Mouse (Mus musculus) kidney, adult 9 months (tissue): ENCODE results near the gene Gm14190.
"Not testable (repeated sequence)": the region's sequence is repeated elsewhere in the genome, so short reads cannot be mapped to it uniquely, and the experiment has no call there.

Source experiments
- DNase-seq: peaks from one replicate; pipeline ENCODE4 v3.0.0; 2022

Gene Gm14190

DNA sequence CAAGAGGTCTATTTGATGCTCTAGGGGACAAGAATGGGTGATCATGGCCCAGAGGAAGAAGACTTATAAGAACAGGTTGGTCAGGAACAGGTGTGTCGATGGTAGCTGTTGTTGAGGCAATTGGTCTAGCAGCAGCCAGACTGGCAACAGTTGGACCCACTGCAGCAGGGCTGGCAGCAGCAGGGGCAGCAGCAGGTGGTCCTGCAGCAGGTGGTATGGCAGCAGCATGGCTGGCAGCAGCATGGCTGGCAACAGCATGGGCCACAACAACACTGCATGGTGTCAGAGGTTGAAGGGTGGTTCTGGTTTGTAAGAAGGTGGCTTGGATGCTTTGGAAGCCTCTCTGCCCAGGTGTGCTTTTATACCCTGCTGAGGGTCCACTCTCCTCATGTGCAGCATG is at the start of gene Gm14190:
Gm14190 (minus strand) TSS at position 278 of the 400 bp plus-strand sequence.
- no peak for DNase-seq

DNA sequence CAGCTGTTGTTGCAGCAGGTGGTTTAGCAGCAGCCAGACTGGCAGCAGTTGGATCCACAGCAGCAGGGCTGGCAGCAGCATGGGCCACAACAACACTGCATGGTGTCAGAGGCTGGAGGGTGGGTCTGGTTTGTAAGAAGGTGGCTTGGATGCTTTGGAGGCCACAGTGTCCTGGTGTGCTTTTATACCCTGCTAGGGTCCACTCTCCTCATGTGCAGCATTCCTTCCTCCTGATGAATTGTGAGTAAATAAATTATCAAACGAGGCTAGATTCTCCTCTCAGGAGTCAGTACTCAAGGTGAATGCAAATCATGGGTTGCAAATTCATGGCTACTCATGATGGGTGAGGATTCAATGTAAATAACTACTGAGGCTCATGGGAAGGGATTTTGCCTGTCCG is 43.6 kb upstream of the Gm14190 start, which contains the start of gene Gm14180:
Gm14180 (minus strand) TSS at position 101 of the 400 bp plus-strand sequence.
- DNase-seq: no peak

DNA sequence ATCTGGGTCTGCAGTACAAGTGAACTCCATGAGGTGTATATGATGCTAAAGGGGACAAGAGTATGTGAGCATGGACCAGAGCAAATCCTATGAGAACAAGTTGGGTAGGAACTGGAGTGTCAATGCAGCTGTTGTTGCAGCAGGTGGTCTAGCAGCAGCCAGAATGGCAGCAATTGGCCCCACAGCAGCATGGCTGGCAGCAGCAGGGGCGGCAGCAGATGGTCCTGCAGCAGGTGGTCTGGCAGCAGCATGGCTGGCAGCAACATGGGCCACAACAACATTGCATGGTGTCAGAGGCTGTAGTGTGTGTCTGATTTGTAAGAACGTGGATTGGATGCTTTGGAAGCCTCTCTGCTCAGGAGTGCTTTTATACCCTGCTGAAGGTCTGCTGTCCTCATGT is 33.5 kb upstream of the Gm14190 start:
- DNase-seq: no peak

DNA sequence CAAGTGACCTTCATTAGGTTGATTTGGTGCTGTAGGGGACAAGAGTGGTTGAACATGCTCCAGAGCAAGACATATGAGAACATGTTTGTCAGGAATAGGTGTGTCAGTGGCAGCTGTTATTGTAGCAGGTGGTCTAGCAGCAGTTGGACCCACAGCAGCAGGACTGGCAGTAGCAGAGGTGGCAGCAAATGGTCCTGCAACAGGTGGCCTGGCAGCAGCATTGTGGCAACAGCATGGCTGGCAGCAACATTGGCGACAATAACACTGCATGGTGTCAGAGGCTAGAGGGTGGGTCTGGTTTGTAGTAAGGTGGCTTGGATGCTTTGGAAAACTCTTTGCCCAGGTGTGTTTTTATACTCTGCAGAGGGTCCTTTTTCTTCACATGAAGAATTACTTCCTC is 28.2 kb upstream of the Gm14190 start:
- no peak for DNase-seq

DNA sequence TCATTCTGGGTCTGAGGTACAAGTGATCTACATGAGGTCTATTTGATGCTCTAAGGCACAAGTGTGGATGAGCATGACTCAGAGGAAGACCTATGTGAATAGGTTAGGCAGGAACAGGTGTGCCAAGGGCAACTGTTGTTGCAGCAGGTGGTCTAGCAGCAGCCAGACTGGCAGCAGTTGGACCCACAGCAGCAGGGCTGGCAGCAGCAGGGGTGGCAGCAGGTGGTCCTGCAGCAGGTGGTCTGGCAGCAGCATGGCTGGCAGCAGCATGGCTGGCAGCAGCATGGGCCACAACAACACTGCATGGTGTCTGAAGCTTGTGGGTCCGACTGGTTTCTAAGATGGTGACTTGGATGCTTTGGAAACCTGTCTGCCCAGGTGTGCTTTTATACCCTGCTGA is 5.3 kb downstream of the Gm14190 start:
- DNase-seq: not testable (repeated sequence)

DNA sequence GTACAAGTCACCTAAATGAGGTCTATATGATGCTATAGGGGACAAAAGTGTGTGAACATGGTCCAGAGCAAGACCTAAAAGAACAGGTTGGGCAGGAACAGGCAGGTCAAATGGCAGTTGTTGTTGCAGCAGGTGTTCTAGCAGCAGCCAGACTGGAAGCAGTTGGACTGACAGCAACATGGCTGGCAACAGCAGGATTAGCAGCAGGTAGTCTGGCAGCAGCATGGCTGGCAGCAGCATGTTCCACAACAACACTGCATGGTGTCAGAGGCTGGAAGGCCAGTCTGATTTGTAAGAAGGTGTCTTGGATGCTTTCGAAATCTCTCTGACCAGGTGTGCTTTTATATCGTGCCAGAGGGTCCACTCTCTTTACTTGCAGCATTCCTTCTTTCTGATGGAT is 7.1 kb downstream of the Gm14190 start:
- DNase-seq: no peak

DNA sequence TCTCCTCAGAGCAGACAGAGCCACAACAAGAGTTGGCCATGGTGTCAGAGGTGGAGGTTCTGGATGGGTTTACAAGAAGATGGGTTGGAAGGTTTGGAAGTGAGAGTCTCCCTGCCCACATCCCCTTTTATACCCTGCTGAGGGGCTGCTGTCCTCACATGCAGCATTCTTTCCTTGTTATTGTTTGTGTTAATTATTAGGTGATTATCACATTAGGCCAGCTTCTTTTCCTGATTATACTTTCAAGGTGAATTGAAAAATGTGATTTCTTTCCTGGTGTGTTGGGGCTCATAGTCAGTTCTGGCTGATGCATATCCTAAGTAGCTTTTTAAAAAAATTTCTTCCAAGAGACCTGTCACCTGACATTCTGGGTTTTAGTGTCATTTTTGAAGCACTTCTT is 24.7 kb downstream of the Gm14190 start, which contains the start of gene Krtap4-6:
Krtap4-6 (minus strand) TSS at position 101 of the 400 bp plus-strand sequence.
- DNase-seq: no peak

DNA sequence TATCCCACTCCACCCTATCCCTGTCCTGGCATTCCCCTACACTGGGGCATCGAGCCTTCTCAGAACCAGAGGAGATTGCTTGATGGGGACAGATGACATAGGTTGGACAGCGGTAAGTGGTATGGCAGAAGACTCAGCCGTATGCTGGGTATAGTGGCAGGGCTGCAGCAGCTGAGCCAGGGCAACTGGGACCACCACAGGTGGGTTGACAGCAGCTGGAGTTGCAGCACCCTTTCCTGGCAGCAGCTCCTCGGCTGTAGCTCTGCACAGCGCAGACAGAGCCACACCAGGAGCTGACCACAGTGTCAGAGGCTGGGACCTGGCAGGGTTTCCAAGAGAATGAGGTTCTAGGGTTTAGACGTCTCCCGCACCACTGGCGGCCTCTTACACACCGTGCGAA is 27.7 kb downstream of the Gm14190 start:
- no peak for DNase-seq

DNA sequence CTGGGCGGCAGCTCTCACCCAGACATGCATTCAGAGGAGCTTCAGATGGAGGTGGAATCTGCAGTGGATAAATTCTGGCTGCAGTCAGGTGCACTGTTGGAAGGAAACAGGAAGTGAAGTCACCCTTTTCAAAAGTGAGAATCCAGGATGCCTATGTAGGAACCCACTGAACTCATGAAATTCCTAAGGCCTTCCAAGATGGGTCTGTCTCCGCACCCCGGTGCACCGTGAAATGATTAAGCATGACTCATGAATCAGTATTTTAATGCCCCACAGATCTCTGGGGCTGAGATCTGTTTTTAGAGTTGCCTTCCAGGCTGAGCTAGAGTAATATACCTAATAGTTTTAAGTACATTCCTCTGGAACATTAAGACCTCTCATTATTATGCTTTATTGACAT is 31.3 kb downstream of the Gm14190 start:
- no peak for DNase-seq

DNA sequence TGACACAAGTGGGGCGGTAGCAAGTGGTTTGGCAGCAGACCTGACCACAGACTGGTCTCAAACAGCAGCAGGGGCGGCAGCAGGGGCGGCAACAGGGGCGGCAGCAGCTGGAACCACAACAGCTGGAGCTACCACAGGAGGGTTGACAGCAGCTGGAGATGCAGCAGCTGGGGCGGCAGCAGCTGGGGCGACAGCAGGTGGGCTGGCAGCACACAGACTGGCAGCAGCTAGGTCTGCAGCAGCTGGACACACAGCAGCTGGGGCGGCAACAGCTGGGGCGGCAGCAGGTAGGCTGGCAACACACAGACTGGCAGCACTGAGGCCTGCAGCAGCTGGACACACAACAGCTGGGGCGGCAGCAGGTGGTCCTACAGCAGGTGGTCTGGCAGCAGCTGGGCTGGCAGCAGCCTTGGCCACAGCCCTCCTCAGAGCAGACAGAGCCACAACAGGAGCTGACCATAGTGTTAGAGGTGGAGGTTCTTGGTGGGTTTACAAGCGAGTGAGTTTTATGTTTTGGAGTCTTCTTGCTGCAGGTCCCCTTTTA is 32.0 kb downstream of the Gm14190 start, which contains the start of gene Gm11563:
Gm11563 (minus strand) TSS at position 494 of the 544 bp plus-strand sequence.
- not testable (repeated sequence) for DNase-seq

DNA sequence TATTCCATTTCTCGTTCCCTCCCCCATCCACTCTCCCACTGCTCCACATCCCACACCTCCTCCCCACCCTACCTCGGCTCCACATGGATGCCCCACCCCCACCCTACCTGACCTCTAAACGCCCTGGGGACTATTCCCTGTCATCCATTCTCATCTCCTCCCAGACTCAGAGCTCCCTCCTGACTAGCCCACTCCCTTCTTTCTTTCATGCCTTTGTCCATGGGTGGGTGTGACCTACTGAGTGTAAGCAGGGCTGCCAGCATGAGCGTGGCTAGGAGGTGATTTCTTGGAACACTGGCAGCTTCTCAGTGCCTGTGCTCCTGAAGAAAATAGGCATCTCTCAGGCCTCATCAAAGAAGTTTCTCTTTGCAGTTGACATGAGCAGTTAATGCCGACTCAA is 33.5 kb downstream of the Gm14190 start:
- no peak for DNase-seq

DNA sequence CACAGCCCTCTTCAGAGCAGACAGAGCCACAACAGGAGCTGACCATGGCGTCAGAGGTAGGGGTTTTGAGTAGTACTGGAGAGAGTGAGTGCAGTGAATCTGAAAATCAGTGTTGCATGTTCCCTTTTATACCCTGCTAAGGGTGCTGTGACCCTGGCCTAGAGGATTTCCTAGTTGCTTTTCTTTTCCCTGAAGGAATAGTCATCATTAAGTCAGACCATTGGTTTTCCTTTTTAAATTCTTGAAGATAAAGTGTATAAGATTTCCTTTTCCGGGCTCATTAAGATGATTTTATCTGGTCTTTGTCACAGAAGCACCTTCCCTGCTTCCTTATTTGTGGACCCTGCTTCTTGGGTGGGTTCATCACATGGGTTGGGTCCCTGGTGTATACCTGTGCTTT is 40.4 kb downstream of the Gm14190 start, which contains the start of gene Gm11555:
Gm11555 (minus strand) TSS at position 101 of the 400 bp plus-strand sequence.
- DNase-seq: no peak

DNA sequence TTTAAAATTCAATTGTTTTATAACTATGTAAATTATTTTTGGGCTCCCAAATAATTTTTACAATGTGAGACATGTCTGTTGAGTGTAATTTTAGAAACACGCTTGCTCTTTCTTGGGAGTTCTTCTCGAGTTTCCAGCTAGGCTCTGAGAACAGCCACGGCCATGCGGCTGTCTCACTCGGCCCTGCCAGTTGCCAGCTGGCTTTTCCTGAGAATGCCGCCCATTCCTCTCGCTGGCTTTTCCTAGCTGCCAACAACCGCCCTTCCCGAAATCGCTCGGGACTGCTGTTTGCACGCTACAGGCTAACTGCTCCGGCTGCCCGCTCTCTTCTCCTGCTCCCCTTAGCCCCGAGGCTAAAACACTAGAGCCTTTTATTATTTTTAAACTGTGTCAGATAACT is 44.1 kb downstream of the Gm14190 start:
- DNase-seq: no peak

DNA sequence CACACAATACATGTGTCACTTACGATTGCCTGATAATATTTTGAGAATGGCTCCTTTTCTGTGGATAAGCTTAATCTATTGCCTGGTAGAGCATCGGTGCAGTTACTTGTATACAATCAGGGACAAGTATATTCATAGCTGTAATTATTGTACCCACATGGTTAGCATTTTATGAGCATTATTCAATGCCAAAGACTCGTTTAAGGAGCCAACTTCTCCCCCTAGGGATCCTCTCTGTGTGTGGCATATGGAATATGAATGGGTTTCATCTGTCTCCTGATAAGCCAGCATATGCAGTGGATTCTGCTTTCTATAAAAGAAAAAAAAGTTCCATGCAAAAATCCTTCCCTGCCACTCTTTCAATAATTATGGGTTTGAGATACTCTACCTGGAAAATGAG is 46.2 kb downstream of the Gm14190 start:
- no peak for DNase-seq

DNA sequence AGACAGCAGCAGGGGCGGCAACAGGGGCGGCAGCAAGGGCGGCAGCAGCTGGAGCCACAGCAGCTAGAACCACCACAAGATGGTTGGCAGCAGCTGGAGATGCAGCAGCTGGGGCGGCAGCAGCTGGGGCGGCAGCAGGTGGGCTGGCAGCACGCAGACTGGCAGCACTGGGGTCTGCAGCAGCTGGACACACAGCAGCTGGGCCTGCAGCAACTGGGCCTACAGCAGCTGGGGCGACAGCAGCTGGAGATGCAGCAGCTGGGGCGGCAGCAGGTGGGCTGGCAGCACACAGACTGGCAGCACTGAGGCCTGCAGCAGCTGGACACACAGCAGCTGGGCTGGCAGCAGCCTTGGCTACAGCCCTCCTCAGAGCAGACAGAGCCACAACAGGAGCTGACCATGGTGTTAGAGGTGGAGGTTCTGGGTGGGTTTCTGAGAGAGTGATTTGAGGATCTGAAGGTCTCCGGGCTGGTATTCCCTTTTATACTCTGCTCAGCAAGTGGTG is 46.9 kb downstream of the Gm14190 start, which contains the start of gene Krtap4-7:
Krtap4-7 (minus strand) TSS at position 455 of the 505 bp plus-strand sequence.
- DNase-seq: not testable (repeated sequence)

DNA sequence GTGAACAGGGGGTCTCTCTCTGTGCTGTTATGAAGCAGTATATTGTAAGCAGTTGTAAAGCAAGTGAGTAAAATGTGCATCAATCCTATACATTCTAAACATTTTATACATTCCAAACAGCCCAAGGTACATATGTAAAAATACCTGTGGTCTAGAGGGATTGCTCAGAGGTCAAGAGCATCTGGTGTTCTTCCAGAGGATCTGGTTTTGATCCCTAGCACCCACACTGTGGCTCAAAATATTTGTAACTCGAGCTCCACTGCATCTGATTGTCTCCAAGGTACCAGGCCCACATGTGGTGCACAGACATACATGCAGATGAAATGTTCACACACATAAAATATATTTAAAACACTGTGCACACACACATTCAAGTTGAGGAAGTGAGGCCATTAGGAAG is 49.6 kb downstream of the Gm14190 start:
- DNase-seq: no peak
